Mouse (Mus musculus): ENCODE measurements at regions not wholly inside any gene's neighbourhood (a gene's known extent, or its start where the extent isn't known, plus 50 kb on each side); places are given as distances from the start of the nearest gene placed in this dataset.

DNA sequence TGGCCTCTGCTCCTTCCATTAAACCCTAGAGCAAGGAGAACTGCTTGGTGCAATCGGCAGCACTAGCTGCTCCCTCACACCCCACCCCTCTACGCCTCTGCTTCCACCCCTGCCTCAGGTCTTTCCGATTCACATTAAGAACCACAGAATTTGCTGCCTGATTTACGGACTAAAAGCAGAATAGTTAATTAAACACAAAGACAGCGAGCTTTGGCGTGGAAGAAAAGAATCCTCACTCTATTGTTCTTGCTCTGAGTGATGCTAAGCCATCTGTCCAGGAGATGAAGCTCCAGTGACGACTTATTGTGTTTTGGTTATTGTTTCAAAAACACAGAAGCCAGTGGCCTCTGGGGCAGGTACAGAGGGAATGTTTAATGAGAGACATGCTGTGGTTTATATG lies 438.9 kb upstream of the Kcnab2 start:
- H3K4me1 ChIP-seq (ENCODE audit: insufficient read depth, low read depth, low read length) = no peaks in the 10 kb centered on the region
- no peaks in the 10 kb centered on the region for H3K27me3 ChIP-seq (ENCODE audit: insufficient read depth, low read length)
- ATAC-seq (ENCODE audit: extremely low read depth, insufficient number of reproducible peaks, low FRiP score, poor library complexity, severe bottlenecking) (no peak), DNase-seq (ENCODE audit: low spot score) (no peak)
- H3K9me3 ChIP-seq (replicated peaks) = peaks cover 76% of the 10 kb centered on the region
- TF ChIP-seq TAL1 (conservative IDR thresholded peaks at IDR 0.05; ENCODE audit: low read depth, low read length) (no peak), POLR2AphosphoS5 (IDR thresholded peaks at IDR 0.05; ENCODE audit: insufficient replicate concordance, low read depth, low read length) (no peak), GATA2 (IDR thresholded peaks at IDR 0.05; ENCODE audit: borderline replicate concordance, low read depth, low read length) (no peak), CTCF (IDR thresholded peaks at IDR 0.05; ENCODE audit: low read depth, low read length) (no peak), GATA1 (IDR thresholded peaks at IDR 0.05; ENCODE audit: borderline replicate concordance, low read length) (no peak)
- no peaks in the 10 kb centered on the region for H3K36me3 ChIP-seq (replicated peaks)
- H3K4me3 ChIP-seq (ENCODE audit: low read depth, low read length) = no peak overlapping the region

DNA sequence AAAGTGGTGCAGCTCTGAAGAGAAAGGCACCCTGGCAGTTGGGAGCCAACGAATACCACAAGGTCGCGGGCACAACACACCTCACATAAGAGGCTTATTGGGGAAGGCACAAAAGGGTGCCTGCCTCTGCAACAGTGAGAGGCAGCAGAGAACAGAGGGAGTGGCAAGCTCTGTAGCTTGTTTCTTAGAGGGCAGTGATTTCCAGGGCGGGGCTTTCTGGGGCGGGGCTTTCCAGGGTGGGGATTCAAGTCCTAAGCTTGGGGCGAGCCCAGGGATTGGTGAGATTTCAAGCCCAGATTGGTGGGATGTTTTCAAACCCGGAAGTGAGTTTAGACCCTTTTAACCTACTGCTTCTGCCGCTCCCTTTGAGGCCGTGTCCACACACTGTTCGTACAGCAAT lies 435.8 kb upstream of the Kcnab2 start:
- DNase-seq (ENCODE audit: low spot score) (no peak), ATAC-seq (ENCODE audit: extremely low read depth, insufficient number of reproducible peaks, low FRiP score, poor library complexity, severe bottlenecking) (no peak)
- Histone ChIP-seq H3K4me3 (ENCODE audit: low read depth, low read length) (no peak overlapping the region), H3K27me3 (ENCODE audit: insufficient read depth, low read length) (no peaks in the 10 kb centered on the region), H3K4me1 (ENCODE audit: insufficient read depth, low read depth, low read length) (no peaks in the 10 kb centered on the region), H3K36me3 (replicated peaks) (no peaks in the 10 kb centered on the region), H3K9me3 (replicated peaks) (peaks cover 83% of the 10 kb centered on the region)
- TF ChIP-seq GATA1 (IDR thresholded peaks at IDR 0.05; ENCODE audit: borderline replicate concordance, low read length) (no peak), GATA2 (IDR thresholded peaks at IDR 0.05; ENCODE audit: borderline replicate concordance, low read depth, low read length) (no peak), POLR2AphosphoS5 (IDR thresholded peaks at IDR 0.05; ENCODE audit: insufficient replicate concordance, low read depth, low read length) (no peak), CTCF (IDR thresholded peaks at IDR 0.05; ENCODE audit: low read depth, low read length) (no peak), TAL1 (conservative IDR thresholded peaks at IDR 0.05; ENCODE audit: low read depth, low read length) (no peak)

- H3K4me1 ChIP-seq (ENCODE audit: insufficient read depth, low read depth, low read length) = no peaks in the 10 kb centered on the region
- ATAC-seq (ENCODE audit: extremely low read depth, insufficient number of reproducible peaks, low FRiP score, poor library complexity, severe bottlenecking) = no peak
- DNase-seq (ENCODE audit: low spot score) = no peak
- no peaks in the 10 kb centered on the region for H3K36me3 ChIP-seq (replicated peaks)
- no peak for TF ChIP-seq TAL1 (conservative IDR thresholded peaks at IDR 0.05; ENCODE audit: low read depth, low read length)
- no peak for TF ChIP-seq POLR2AphosphoS5 (IDR thresholded peaks at IDR 0.05; ENCODE audit: insufficient replicate concordance, low read depth, low read length)
- no peak for TF ChIP-seq GATA2 (IDR thresholded peaks at IDR 0.05; ENCODE audit: borderline replicate concordance, low read depth, low read length)
- TF ChIP-seq CTCF (IDR thresholded peaks at IDR 0.05; ENCODE audit: low read depth, low read length) = no peak
- TF ChIP-seq GATA1 (IDR thresholded peaks at IDR 0.05; ENCODE audit: borderline replicate concordance, low read length) = no peak
- H3K9me3 ChIP-seq (replicated peaks) = peaks cover 84% of the 10 kb centered on the region
- no peaks in the 10 kb centered on the region for H3K27me3 ChIP-seq (ENCODE audit: insufficient read depth, low read length)
- H3K4me3 ChIP-seq (ENCODE audit: low read depth, low read length) = no peak overlapping the region
Measured at GRCm38 (mm10) chr4:152912846-152913245, 435.2 kb upstream of the Kcnab2 start.

DNA sequence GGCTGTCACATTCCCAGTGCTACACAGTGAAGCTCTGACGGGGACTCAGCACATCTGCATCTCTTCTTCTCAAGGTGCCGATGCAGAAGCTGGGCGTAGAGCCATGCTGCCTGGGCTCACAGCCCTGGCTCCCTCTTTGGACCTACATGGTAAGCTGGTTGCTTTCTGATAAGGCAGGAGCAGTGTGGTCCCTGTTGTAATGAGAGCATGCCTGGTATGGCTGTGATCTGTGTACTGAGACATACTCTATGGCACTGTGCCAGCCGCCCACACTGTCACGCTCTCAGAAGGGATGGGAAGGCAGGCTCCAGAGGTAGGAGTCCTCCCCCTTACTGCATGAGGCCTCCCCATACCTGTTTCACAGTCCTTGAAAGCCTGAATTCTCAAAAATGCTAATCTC lies 430.6 kb upstream of the Kcnab2 start:
- DNase-seq (ENCODE audit: low spot score) (no peak), ATAC-seq (ENCODE audit: extremely low read depth, insufficient number of reproducible peaks, low FRiP score, poor library complexity, severe bottlenecking) (no peak)
- H3K9me3 ChIP-seq (replicated peaks) = peaks cover 92% of the 10 kb centered on the region
- no peaks in the 10 kb centered on the region for H3K4me1 ChIP-seq (ENCODE audit: insufficient read depth, low read depth, low read length)
- no peaks in the 10 kb centered on the region for H3K27me3 ChIP-seq (ENCODE audit: insufficient read depth, low read length)
- no peak overlapping the region for H3K4me3 ChIP-seq (ENCODE audit: low read depth, low read length)
- TF ChIP-seq POLR2AphosphoS5 (IDR thresholded peaks at IDR 0.05; ENCODE audit: insufficient replicate concordance, low read depth, low read length) = no peak
- no peak for TF ChIP-seq GATA1 (IDR thresholded peaks at IDR 0.05; ENCODE audit: borderline replicate concordance, low read length)
- TF ChIP-seq TAL1 (conservative IDR thresholded peaks at IDR 0.05; ENCODE audit: low read depth, low read length) = no peak
- no peak for TF ChIP-seq CTCF (IDR thresholded peaks at IDR 0.05; ENCODE audit: low read depth, low read length)
- TF ChIP-seq GATA2 (IDR thresholded peaks at IDR 0.05; ENCODE audit: borderline replicate concordance, low read depth, low read length) = no peak
- no peaks in the 10 kb centered on the region for H3K36me3 ChIP-seq (replicated peaks)

GRCm38 (mm10) chr4:152902851-152903250 lies 425.2 kb upstream of the Kcnab2 start:
- DNase-seq (ENCODE audit: low spot score) (no peak), ATAC-seq (ENCODE audit: extremely low read depth, insufficient number of reproducible peaks, low FRiP score, poor library complexity, severe bottlenecking) (no peak)
- H3K4me1 ChIP-seq (ENCODE audit: insufficient read depth, low read depth, low read length) = no peaks in the 10 kb centered on the region
- H3K9me3 ChIP-seq (replicated peaks) = peaks cover 89% of the 10 kb centered on the region
- TF ChIP-seq GATA1 (IDR thresholded peaks at IDR 0.05; ENCODE audit: borderline replicate concordance, low read length) (no peak), TAL1 (conservative IDR thresholded peaks at IDR 0.05; ENCODE audit: low read depth, low read length) (no peak), GATA2 (IDR thresholded peaks at IDR 0.05; ENCODE audit: borderline replicate concordance, low read depth, low read length) (no peak), POLR2AphosphoS5 (IDR thresholded peaks at IDR 0.05; ENCODE audit: insufficient replicate concordance, low read depth, low read length) (no peak), CTCF (IDR thresholded peaks at IDR 0.05; ENCODE audit: low read depth, low read length) (no peak)
- H3K36me3 ChIP-seq (replicated peaks) = no peaks in the 10 kb centered on the region
- H3K4me3 ChIP-seq (ENCODE audit: low read depth, low read length) = no peak overlapping the region
- H3K27me3 ChIP-seq (ENCODE audit: insufficient read depth, low read length) = no peaks in the 10 kb centered on the region

GRCm38 (mm10) chr4:152900049-152900448 lies 422.4 kb upstream of the Kcnab2 start:
- H3K36me3 ChIP-seq (replicated peaks) = no peaks in the 10 kb centered on the region
- H3K4me3 ChIP-seq (ENCODE audit: low read depth, low read length) = no peak overlapping the region
- no peaks in the 10 kb centered on the region for H3K27me3 ChIP-seq (ENCODE audit: insufficient read depth, low read length)
- H3K4me1 ChIP-seq (ENCODE audit: insufficient read depth, low read depth, low read length) = no peaks in the 10 kb centered on the region
- DNase-seq (ENCODE audit: low spot score) (no peak), ATAC-seq (ENCODE audit: extremely low read depth, insufficient number of reproducible peaks, low FRiP score, poor library complexity, severe bottlenecking) (no peak)
- H3K9me3 ChIP-seq (replicated peaks) = peaks cover 92% of the 10 kb centered on the region
- no peak for TF ChIP-seq GATA1 (IDR thresholded peaks at IDR 0.05; ENCODE audit: borderline replicate concordance, low read length)
- TF ChIP-seq GATA2 (IDR thresholded peaks at IDR 0.05; ENCODE audit: borderline replicate concordance, low read depth, low read length) = no peak
- no peak for TF ChIP-seq CTCF (IDR thresholded peaks at IDR 0.05; ENCODE audit: low read depth, low read length)
- TF ChIP-seq POLR2AphosphoS5 (IDR thresholded peaks at IDR 0.05; ENCODE audit: insufficient replicate concordance, low read depth, low read length) = no peak
- TF ChIP-seq TAL1 (conservative IDR thresholded peaks at IDR 0.05; ENCODE audit: low read depth, low read length) = no peak

Measured in G1E (cell line).